Comparison of ENCODE assay signal across 26 mouse cellular contexts in genomic region chr6:145067679-145068078, GRCm38 (mm10). TPM values are rescaled to one million over a fixed set of nuclear protein-coding genes. Genes with fewer than 3 reads are reported as not detected.
DNase-seq lines count a peak whose midpoint lies in the region; ATAC-seq lines count a peak whose summit lies in the region.
"Had no signal": no experiment of that assay in that cellular context is flagged by ENCODE, and none has a peak within 500 bp of the region (broad histone marks: within the 10 kb centered on the region; RNA-seq: fewer than 3 reads in every experiment).

No protein-coding gene starts in this region.

- H3K27me3 ChIP-seq in liver, embryonic 11.5 days (replicated peaks; ENCODE audit: control insufficient read depth, insufficient read depth, low read length), result no peaks in the 10 kb centered on the region
- H3K27me3 ChIP-seq in liver, embryonic 12.5 days (replicated peaks), result 0 out of 2 replicates have a peak, but pooled peaks cover 7% of the 10 kb centered on the region
- H3K27me3 ChIP-seq: embryonic facial prominence, embryonic 13.5 days; forebrain, embryonic 12.5 days; forebrain, embryonic 15.5 days; heart, embryonic 12.5 days; heart, embryonic 15.5 days; hindbrain, embryonic 12.5 days; hindbrain, embryonic 15.5 days had no signal

- WGBS in liver, embryonic 11.5 days, result 56% methylated on average over 8 of the region's 8 CpGs
- WGBS in liver, embryonic 12.5 days (ENCODE audit: insufficient replicate concordance), result 49% methylated on average over 8 of the region's 8 CpGs

- H3K4me1 ChIP-seq in liver, embryonic 11.5 days (replicated peaks; ENCODE audit: control insufficient read depth, insufficient read depth, low read length), result no peaks in the 10 kb centered on the region
- no peaks in the 10 kb centered on the region for H3K4me1 ChIP-seq in liver, embryonic 12.5 days
- H3K4me1 ChIP-seq: embryonic facial prominence, embryonic 13.5 days; forebrain, embryonic 15.5 days; heart, embryonic 12.5 days; heart, embryonic 15.5 days; hindbrain, embryonic 15.5 days had no signal

- no peaks in the 10 kb centered on the region for H3K36me3 ChIP-seq in liver, embryonic 11.5 days (ENCODE audit: control insufficient read depth, insufficient read depth, low read length)
- no peaks in the 10 kb centered on the region for H3K36me3 ChIP-seq in liver, embryonic 12.5 days
- H3K36me3 ChIP-seq: embryonic facial prominence, embryonic 13.5 days; forebrain, embryonic 12.5 days; forebrain, embryonic 15.5 days; heart, embryonic 12.5 days; heart, embryonic 15.5 days; hindbrain, embryonic 12.5 days; hindbrain, embryonic 15.5 days had no signal

- H3K9ac ChIP-seq in liver, embryonic 11.5 days (ENCODE audit: low read depth, low read length), result no peak overlapping the region
- no peak overlapping the region for H3K9ac ChIP-seq in liver, embryonic 12.5 days
- H3K9ac ChIP-seq: embryonic facial prominence, embryonic 13.5 days; forebrain, embryonic 12.5 days; forebrain, embryonic 15.5 days; heart, embryonic 12.5 days; heart, embryonic 15.5 days; hindbrain, embryonic 12.5 days; hindbrain, embryonic 15.5 days had no signal

- no peak overlapping the region for H3K4me3 ChIP-seq in liver, embryonic 11.5 days (ENCODE audit: low read depth, low read length)
- H3K4me3 ChIP-seq in liver, embryonic 12.5 days, result no peak overlapping the region
- H3K4me3 ChIP-seq: embryonic facial prominence, embryonic 10.5 days; embryonic facial prominence, embryonic 13.5 days; erythroblast, embryonic 14.5 days; forebrain, embryonic 12.5 days; forebrain, embryonic 15.5 days; heart, adult 2 months; heart, embryonic 12.5 days; heart, embryonic 15.5 days; hindbrain, embryonic 12.5 days; hindbrain, embryonic 15.5 days had no signal

- H3K4me2 ChIP-seq in liver, embryonic 11.5 days, result no peak overlapping the region
- H3K4me2 ChIP-seq in liver, embryonic 12.5 days, result no peak overlapping the region
- H3K4me2 ChIP-seq: embryonic facial prominence, embryonic 13.5 days; forebrain, embryonic 12.5 days; forebrain, embryonic 15.5 days; heart, embryonic 12.5 days; heart, embryonic 15.5 days; hindbrain, embryonic 12.5 days; hindbrain, embryonic 15.5 days had no signal

- DNase-seq in heart, adult 11 months, result peak; percentile 72
- DNase-seq in heart, postnatal 36 days, result no peak
- peak; percentile 30 for DNase-seq in liver, embryonic 11.5 days (ENCODE audit: low spot score)
- DNase-seq in R1 (ENCODE audit: low read depth, low spot score) (peak; percentile 71), adipocyte (ENCODE audit: low spot score) (no peak)
- DNase-seq: adrenal gland, adult 8-10 months; adrenal gland, postnatal 25 days; cerebellum, adult 11-12 months; cerebellum, adult 8-10 months; cerebellum, postnatal 10 days; cerebellum, postnatal 36 days; embryo, embryonic 11 days; gastrocnemius, postnatal 25 days; heart, adult 2 months; heart, postnatal 10 days; heart, postnatal 4 days had no signal

- ATAC-seq in liver, embryonic 11.5 days (replicated peaks; ENCODE audit: low FRiP score), result no peak
- no peak for ATAC-seq in liver, embryonic 12.5 days
- ATAC-seq: forebrain, embryonic 15.5 days had no signal

- no peaks in the 10 kb centered on the region for H3K9me3 ChIP-seq in liver, embryonic 11.5 days (ENCODE audit: control insufficient read depth, low read length)
- no peaks in the 10 kb centered on the region for H3K9me3 ChIP-seq in liver, embryonic 12.5 days (replicated peaks)
- H3K9me3 ChIP-seq: embryonic facial prominence, embryonic 10.5 days; embryonic facial prominence, embryonic 13.5 days; forebrain, embryonic 12.5 days; forebrain, embryonic 15.5 days; heart, embryonic 12.5 days; heart, embryonic 15.5 days; hindbrain, embryonic 12.5 days; hindbrain, embryonic 15.5 days had no signal

- H3K27ac ChIP-seq in liver, embryonic 11.5 days (ENCODE audit: low read depth, low read length), result no peak overlapping the region
- no peak overlapping the region for H3K27ac ChIP-seq in liver, embryonic 12.5 days
- H3K27ac ChIP-seq: embryonic facial prominence, embryonic 10.5 days; embryonic facial prominence, embryonic 13.5 days; forebrain, embryonic 12.5 days; forebrain, embryonic 15.5 days; heart, adult 2 months; heart, embryonic 15.5 days; hindbrain, embryonic 12.5 days; hindbrain, embryonic 15.5 days had no signal

- intact Hi-C loops in heart, postnatal 36 days (cut with DNase I), result no loop called here

RNA-seq across cellular contexts. Expression of gene Bcat1, which starts 8.3 kb away (rescaled TPM):
- total RNA-seq in heart, postnatal 36 days (2021), result 1 to 10 TPM in 1 of 2 experiments, under 1 TPM in 1; 0.69 to 1.5 TPM
- polyA plus RNA-seq in liver, embryonic 11.5 days (2014; fragmentation: Nextera tagmentation; extraction: Ambion mirVana), result 5.0 and 6.0 TPM in 2 replicates
- 0.93 and 1.5 TPM in 2 replicates for polyA plus RNA-seq in liver, embryonic 12.5 days (2016; fragmentation: Nextera tagmentation; extraction: Ambion mirVana)
- polyA plus RNA-seq: erythroblast, embryonic 14.5 days had no signal

RNA-seq across cellular contexts. Expression of gene Lrmp, which starts 47.8 kb away (rescaled TPM):
- total RNA-seq in heart, postnatal 36 days (2021), result 1 to 10 TPM; 1.5 to 1.7 TPM
- 27.1 and 28.8 TPM in 2 replicates for polyA plus RNA-seq in liver, embryonic 11.5 days (2014; fragmentation: Nextera tagmentation; extraction: Ambion mirVana)
- 18.9 and 20.6 TPM in 2 replicates for polyA plus RNA-seq in liver, embryonic 12.5 days (2016; fragmentation: Nextera tagmentation; extraction: Ambion mirVana)

Comparison
In these comparisons a context has a peak if more than half of its experiments do, and no peak if none do; other contexts are left out.
1. DNase-seq: peak in heart, adult 11 months (single experiment), liver, embryonic 11.5 days (single experiment) and R1 (single experiment); none in heart, postnatal 36 days (0 of 2) and adipocyte (single experiment).